Mouse (Mus musculus) monocyte, adult 5-6 weeks (primary cell): ENCODE measurements around the gene Txndc16. TPM values are rescaled to one million over a fixed set of nuclear protein-coding genes. Genes with fewer than 3 reads are reported as not detected.
A peak's percentile ranks its signal among the peaks of the same experiment; 100 is the strongest.

Experiments used
- ATAC-seq: fragments of 153-309, 156-312 bp; replicated peaks from 2 replicates; pipeline ENCODE4 v1.8.0; 2017; ENCODE audit warnings: mild to moderate bottlenecking; ENCODE audit not compliant: low TSS enrichment, insufficient number of reproducible peaks, severe bottlenecking, poor library complexity, low FRiP score
- total RNA-seq: library from RNA; stranded (forward); fragments of 200-1000, 200-491, 200-594 nt; gene quantifications from 3 replicates; pipeline ENCODE4 v1.2.3, GENCODE M21; 2017

Txndc16 gene
- total RNA-seq, 1 experiment from 2014 or later: 25.9 TPM

DNA sequence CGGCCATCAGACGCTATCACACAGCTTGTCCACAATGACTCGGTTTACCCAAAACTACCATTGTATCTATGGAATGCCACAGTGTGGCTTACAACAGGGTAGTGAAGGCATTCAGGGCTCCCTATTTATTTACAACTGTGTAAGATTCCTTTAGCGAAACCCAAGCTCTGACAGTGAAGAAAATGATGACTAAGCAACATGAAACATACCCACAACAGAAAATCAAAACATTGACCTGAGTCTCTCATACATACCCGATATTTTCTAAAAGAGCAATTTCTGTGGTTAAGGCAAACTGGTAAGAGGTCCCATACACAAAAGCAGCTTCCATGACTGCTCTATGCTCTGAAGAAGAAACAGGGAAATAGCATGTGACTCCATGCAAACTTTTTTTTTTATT is 47.9 kb downstream of the Txndc16 start:
- ATAC-seq: no peak

DNA sequence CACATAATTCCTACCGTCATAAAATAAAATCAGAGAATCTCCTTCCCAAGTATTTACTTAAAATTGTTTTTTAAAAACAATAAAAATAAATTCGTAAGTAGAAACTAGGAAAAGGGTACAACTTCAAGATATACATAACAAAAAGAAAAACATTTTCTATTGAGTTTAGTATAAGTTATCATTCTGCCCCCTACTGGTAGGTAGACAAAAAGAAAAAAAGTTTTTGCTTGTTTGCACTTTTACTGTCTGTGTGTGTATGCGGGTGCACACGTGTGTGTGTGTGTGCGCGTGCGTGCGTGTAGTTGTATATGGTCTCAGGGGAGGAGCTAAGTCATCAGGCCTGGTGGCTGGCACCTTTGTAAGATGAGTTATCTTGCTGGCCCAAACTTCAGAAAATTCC is 52.8 kb downstream of the Txndc16 start:
- ATAC-seq: no peak

DNA sequence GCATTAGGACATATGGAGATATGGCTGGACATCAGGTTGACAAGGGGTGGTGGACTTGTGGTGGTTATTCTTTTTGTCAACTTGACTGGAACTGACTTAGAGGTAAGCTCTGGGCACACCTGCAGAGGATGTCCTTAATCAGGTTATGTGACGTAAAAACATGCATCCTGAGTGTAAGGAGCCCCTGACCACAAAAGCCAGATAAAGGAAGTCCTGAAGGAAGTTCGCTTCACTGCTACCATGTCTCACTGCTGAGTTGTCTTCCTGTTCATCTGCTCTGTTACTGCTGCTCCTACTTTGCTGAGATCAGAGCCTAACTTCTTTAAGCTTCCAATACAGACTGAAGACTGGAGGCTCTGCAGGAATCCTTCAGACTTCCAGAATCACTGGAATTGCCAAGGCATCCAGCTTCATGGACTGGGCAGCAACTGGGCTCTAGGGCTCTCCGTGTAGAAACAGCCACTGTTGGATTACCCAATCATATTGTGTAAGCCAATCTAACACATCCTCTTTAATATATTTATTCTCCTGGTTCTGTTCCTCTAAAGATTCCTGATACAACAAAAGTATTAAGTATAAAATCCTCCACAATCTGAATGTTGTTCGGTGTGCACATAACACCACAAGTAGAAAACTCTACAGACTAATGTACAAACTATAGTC is 64.5 kb downstream of the Txndc16 start:
- peak; percentile 72 for ATAC-seq

DNA sequence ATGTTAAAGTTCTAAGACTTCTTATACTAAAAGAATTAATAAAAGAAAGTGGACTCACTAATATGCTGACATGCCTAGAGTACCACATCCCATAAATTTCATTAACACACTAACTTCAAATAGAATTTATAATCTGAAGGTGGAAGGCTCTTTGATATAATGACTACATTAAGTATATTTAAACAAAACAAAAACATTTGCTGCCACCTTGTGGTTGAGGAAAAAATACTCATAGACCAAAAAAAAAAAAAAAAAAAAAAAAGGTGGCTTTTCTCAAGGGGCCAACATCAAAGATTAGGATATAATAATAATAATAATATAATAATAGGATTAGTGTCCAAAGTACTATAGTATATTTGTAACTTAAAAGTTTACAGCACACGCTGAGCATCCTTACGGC is 66.9 kb downstream of the Txndc16 start:
- no peak for ATAC-seq

DNA sequence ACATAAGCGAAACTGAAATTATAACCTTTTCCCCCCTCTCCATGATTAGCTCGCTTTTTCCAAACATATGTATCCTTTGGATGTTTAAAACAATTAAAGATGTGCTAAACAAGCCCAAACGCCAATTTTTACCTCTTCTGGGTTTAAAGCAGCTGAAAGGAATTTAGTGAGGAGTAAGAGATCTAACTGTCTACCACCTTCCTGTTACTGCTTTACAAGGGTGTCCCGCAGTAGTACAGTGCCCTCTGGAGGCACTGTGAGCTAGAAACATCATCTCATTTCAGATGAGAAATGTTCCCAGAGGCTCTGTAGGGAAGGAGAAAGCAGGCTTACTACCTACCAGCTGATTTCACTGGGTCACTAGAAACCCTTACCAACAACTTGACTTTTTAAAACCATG is 77.6 kb downstream of the Txndc16 start:
- ATAC-seq: peak; percentile 75

DNA sequence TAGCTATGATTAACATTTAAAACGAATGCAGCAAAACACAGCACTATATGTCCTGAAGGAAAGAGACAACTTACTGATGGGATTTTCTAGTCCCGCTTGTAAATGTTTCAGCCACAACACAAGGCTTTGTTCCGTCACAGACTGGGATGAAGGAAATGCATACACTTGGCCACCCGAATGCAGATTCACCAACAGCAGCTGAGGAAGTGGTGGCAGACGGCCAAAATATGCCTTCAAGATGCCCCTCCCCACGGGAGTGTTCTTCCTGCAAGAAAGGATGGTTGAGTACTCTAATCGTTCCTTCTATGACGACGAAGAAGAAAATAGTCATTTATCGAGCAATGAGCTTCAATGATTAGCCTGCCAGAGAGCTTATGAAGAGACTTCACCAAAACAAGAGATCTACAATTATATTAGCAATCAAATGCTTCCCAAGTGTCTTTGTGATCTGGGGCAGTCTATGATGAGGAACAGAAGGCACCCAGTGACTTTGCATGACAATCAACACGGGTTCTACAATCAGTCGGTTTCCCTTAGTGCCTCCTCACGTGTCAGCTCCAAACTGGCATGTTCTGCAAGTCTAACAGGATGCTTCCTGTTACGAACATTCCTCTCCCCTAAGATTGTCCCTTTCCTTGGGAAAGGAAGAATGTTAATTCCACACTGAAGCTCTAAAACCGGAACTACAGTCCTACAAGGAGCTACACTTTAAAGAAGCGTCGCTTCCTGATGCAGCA is 79.6 kb downstream of the Txndc16 start:
- no peak for ATAC-seq

DNA sequence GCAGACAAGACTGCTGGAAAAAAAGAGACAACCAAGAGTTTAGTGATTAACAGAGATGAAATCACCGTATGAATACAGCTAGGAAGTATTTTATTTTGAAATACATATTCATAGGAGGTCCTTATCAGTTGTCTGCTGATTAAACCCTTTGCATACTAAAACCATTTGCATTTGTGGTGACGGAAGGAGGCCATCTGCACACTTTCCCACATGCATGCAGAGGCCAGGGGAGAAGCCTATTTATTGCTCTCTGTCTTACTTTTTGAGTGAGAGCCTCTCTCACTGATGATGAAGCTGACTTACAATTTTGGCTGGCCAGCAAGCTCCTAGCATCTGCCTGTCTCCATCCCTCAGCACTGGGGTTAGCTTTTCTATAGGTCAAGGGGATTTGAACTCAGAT is 84.2 kb downstream of the Txndc16 start:
- no peak for ATAC-seq

DNA sequence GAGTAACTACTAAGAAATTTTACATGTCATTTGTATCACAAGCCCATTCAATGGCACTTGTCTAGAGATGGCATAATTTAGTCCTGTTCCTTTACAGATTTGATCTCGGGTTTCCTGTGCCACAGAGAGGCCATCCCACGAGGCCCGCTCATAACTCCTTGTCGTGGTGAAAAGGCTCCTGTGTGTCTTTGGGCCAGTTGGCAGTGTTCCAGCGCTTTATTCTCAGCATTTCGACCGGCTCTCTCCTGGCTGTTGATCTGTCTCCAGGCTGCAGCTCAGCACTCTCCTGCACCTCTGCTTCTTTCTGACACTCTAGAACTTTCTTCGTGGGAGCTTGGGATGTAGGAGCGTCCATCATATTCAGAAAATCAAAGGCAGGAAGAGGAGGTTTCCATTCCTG is 84.6 kb downstream of the Txndc16 start:
- no peak for ATAC-seq

DNA sequence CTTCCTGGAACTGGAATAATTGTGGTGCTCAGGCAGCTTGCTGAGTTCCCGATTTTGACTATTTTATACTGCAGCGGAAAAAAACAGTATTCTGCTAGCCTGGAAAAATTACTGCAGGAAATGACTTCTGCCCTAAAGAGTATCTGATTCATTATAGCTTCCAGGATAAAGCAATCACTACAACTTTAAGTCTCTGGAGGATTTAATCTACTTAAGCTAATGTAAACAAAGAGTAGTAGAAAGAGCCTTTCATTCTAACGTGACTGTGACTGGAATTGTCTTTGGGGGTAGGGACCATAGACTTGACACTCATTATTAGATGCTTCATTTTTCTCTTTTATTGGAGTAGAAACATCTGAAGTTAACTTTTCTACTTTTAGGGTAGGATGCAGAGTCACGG is 101.8 kb downstream of the Txndc16 start:
- ATAC-seq: no peak

DNA sequence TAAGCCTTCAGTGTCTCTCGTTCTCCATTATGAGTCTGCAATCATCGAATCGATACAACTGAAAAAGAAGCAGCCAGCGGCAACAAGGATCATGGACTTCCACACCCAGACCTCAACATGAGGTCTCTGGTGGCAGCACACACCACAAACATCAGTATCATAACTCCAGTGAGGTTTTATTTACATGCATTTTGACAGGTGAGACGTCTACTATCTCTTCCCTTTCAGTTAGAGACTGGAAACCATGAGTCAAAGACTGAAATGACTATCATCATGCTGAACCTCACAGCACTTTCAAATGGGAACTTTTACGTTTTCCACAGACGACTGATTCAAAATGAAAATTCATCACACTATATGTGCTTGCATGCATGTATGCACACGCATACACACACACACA is 117.9 kb downstream of the Txndc16 start:
- no peak for ATAC-seq

DNA sequence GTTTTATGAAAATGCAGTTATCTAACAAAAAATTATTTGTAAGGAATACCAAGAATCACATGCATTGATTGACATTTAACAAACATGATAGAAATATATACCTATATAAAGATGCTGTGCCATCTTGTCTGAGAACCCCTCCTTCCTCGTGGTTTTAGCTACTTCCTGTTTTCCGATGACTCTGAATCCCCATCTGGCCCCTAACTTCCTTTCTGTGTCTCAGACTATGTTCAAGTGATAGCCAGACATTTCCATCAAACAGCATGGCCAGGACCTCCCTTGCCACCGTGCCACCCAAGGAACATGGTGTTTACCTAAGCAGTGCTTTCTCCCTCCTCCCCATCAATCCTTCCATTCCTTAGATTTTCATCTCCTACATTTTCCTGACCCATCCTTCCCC is 127.8 kb downstream of the Txndc16 start:
- peak; percentile 96 for ATAC-seq

DNA sequence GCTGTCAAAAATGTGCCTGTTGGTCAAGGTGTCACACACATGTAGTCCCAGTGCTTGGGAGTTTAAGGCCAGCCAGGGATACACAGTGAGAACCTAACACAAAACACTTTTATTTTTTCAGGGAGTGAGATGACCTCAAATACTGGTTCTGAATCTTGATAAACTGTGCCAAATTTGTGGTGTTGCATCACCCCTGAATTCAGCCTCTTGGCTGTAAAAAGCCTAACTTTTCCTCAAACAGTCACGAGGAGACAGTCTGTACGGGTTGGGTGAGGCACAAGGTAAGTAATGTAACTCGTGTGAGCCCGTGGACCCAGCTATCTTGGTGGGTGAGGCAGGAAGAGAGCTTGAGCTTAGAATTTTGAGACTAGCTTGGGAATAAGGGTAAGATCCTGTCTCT is 130.1 kb downstream of the Txndc16 start:
- no peak for ATAC-seq

DNA sequence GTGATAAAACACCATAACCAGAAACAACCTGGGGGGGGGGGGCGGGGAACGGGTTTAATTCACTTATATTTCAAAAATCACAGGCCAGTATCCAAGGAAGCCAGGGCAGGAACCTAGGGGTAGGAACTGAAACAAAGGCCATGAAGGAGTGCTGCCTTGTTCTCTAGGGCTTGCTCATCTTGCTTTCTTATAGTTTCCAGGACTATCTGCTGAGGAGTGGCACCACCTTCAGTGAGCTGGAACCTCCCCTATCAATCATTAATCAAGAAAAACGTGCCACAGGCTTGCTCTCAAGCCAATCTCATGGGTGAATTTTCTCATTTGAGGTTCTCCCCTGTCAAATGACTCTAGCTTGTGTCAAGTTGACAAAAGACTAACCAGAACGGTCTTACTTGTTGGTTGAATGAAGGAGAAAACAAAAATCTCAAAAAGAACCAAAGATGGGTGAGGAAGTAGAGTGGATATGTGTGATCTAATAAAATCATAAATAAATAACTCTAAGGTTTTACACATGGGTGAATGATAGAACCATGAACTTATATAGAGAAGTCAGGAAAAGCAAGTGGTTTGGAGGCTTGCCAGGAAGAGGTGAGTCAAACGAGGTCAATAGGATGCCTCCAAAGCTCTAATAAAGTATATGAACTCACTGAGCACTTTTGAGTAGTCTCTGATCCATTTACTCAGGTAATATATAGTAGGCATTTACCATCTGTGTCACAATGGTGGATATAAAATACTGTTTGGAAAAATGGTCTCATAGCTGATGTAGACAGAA is 134.3 kb downstream of the Txndc16 start:
- no peak for ATAC-seq

DNA sequence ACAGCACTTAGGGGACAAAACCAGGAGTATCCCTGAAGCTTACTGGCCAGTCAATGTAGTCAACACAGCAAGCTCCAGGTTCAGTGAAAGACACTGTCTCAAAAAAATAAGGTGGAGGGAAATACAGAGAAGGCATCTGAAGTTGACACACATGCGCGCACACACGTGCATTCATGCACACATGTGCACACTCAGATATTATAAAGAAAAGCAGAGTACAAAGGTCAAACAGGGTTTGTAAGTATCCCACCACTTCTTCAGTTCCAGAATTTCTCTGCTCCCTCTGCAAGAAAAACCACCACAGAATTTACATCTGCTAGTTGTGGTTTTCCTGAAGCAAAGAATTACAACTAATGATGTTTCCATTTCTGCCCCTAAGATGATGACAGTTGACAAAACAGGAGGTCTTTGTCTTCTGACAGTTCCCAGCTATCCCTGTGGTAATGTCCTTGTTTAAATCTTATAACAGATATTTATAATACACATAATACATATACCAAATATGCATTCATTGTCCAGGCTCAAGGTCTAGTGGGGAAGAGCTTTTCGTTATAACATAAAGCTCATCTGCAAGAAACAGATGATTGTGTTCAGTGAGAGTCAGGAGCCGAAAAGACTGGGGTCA is 135.4 kb downstream of the Txndc16 start:
- ATAC-seq: no peak

DNA sequence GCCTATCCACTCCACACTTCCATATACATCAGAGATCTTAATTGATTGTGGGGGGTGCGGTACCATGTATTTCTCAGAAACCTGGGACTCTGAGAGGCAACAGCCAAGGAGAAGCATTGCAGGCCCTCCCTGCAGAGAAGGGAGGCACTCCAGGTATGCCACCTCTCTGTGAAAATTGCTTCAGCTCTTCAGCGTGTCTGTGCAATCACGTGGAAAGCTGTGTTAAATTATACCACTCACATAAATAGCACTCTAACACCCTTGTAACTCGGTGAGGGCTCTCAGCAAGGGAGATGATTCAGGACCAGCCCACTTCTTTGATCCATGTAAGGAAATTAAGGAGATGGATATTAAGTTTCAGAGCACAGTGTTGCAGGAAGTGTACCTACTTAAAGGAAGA is 136.6 kb downstream of the Txndc16 start:
- no peak for ATAC-seq

Other genes starting within 250 kb of the Txndc16 start
- gene Ptger2, start 232.1 kb downstream of the Txndc16 start, total RNA-seq: 3.0 to 3.4 TPM (median 3.3 TPM) in 3 replicates
- gene Gpr137c, start 611 bp downstream of the Txndc16 start, total RNA-seq: 2.3 to 3.9 TPM (median 3.0 TPM) in 3 replicates
- 23.6 to 39.2 TPM (median 28.2 TPM) in 3 replicates for gene Ero1l, start 98.4 kb upstream of the Txndc16 start, total RNA-seq
- gene Psmc6, start 109.5 kb upstream of the Txndc16 start, total RNA-seq: 158 to 185 TPM (median 171 TPM) in 3 replicates
- 20.1 to 36.2 TPM (median 31.5 TPM) in 3 replicates for gene Styx, start 130.8 kb upstream of the Txndc16 start, total RNA-seq
- 29.9 to 73.9 TPM (median 51.6 TPM) in 3 replicates for gene Gnpnat1, start 184.6 kb upstream of the Txndc16 start, total RNA-seq